Mouse (Mus musculus) NIH3T3 (cell line): Measurements from ENCODE around the gene Cttnbp2.
A peak's percentile ranks its signal among the peaks of the same experiment; 100 is the strongest.
"Not testable (repeated sequence)": the region's sequence is repeated elsewhere in the genome, so short reads cannot be mapped to it uniquely, and the experiment has no call there.

Experiments used
- DNase-seq: peaks from one replicate; pipeline ENCODE4 v3.0.0-alpha.2; 2012; ENCODE audit warnings: low read depth

The Cttnbp2 gene

DNA sequence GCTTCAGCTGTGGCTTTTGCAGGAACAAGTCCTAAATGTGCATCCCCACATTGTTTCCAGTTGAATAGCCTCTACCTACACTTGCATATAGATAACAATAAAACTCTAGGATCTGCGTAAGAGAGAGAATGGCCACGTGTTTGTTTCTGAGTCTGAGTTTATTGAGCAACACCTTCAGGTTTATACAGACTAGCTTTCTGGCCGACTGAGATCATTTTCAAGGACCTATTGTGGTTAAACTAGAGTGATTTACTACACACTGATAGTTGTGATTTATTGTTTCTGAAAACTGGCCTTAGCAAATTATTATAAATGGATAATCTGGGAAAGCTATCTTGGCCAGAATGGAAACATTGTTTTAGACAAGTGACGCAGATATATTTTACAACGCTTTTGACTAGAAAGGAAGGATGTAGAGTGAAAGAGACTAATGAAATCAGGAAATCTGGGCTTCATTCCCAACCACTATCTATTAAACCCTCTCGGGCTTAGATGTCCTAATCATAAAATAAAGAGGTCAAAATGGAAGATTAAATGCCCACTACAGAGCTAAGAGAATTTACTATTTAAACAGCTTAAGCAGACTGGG, 96.7 kb downstream of the Cttnbp2 start:
- no peak for DNase-seq

DNA sequence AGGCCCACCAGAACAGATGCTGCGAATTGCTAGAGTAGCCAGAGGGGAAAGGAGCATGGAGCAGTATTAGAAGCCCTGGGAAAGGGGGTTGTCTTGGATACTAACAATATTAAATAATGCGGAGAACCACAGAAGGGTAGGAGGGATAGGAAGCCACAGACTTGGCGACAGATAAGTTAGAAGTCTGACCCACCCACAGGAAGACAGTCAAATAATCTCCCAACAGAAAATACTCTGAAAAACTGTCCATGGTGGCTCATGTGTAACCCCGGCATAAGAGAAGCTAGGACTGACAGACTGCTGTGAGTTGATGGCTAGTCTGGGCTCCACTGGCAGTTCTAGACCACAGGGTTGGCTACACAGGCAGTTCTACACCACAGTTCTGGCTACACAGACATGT, 98.7 kb downstream of the Cttnbp2 start:
- no peak for DNase-seq

DNA sequence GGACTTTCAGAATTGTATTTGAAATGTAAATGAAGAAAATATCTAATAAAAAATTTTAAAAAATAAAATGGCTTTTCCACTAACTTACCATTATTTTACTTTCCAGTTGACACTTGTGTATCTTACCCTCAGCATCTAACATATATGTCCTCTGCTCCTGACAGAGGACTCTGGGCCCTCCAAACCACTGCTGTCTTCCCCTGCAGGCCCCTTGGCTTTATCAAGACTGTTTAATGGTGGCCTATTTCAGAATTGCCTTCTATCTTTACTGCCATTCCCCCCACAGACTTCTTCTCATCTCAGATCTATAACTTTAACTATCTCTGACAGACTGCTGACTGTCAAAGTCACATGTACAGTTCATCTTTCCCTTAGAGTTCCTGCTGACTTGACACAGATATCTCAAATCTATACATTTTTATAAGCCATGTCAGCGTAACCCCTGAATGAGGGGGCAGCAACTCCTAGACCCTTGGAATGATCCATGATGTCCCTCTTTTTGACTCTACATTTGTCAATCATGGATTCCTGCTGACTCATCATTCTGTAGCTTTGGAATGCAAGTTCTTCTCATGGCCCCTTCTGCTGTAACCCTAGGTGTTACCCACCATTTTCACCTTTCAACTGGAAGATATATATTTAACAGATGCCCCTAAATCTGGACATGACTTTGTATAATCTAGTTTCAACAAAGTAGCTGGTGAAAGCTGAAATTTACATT, 103.0 kb downstream of the Cttnbp2 start:
- DNase-seq: no peak

DNA sequence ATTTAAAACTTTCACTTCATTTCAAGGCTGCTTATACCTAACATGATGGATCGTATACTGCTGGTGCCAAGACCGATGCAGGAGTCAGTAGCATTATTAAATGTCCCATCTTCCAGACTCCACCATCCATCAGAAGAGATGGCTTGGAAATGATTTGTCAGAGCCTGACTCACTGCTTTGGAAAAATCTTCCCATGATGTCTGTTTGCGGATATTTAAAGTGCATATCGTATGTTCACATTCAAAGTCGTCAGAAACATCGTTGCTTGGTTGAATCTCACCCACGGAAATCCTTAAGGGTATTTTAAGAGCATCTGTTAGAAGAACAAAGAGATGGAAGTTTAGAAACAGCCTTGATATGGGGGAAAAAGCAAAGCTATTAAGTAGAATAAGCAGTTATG, 106.2 kb downstream of the Cttnbp2 start:
- DNase-seq: no peak

DNA sequence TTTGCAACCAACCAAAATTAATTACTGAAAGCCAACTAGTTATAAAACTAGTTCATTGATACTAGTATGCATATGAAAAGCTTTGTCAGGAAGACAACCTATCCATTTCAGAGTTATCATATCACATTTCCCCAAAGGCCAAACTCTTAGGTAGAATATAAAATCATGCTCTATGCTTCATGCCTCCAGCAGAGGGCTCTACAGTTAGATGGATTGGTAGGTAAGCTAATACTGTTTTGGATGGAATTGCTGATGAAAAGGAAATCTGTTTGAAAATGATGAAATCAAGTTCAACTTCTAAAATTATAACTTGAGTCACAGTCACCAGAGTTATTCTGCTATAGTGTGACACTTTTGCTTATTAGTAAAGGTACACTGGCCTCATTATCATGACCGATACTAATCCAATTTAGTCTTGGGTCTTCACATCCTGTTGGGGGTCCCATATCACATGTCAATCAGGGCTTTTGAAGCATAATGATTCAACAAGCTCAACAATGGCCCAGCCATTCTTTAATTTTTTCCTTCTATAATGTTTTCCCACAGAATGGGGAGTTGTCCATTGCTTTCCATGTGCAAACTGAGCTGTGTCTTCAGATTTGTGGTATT, 113.5 kb downstream of the Cttnbp2 start:
- peak; percentile 22 for DNase-seq

DNA sequence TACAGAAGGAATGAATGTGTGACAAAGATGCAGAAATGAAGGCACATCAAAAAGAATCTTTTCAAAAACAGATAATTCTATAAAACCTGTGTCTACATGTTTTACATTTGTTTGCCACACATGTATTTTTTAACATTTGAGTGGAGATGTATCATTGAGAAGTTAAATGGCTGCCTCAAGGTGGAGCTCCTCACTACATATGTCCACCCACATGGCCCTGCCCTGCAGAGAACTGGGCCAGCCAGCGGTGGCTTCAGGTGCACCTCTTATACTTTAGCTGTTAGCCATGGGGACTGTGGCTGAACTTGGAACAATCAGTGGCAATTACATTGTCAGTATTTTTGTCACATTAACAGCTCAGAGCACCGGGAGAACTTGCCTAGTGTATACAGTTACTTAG, 133.3 kb downstream of the Cttnbp2 start:
- DNase-seq: no peak

DNA sequence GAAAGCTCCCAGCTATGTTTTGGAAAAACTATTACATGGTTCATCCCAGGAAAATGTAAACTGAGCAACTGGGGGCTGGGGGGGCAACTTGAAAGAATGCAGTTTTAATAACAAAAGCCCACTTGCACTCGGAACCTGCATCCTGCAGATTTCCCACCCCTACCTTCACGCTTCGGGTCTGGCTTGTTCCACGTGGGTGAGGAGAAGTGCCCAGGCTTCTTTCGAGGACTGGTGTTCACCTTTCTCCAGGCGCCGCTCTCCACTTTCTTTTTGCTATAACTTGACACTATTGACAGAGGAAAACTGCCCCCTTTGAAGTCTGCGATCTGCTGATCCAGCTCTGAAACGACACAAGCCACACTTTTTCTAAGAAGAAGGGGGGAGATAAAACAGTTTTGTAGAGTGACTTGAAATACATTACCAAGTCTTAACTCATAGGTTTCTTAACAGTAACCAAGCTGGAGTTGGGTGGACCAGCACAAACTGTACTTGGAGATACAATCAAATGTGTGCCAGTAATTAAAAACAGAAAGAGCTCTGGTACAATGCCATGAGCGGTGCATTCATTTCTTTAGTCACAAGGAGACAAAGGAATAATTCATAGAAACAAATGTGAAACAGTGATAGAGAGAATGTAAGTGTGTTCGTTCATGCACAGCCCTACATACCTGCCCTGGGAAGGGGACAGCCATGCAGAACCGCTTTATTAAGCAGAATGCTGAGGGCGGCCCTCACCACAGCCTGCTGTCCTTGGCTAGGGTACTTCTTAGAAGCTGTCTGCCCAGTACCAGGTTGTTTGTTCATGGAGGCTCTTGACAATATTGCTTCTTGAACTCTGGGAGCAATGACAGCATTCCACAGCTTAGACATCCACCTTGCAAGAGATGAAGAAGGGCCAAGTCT, 134.1 kb downstream of the Cttnbp2 start:
- DNase-seq: no peak

DNA sequence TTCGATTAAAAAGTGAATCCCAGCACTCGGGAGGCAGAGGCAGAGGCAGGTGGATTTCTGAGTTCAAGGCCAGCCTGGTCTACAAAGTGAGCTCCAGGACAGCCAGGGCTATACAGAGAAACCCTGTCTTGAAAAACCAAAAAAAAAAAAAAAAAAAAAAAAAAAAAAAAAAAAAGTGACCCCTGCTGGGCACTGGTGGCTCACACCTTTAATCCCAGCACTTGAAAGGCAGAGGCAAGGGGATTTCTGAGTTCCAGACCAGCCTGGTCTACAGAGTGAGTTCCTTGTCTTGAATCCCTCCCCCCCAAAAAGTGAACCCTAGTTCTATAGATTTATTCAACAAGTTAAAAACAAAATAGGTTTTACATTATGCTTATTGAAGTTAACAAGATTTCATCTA, 136.9 kb downstream of the Cttnbp2 start:
- not testable (repeated sequence) for DNase-seq

DNA sequence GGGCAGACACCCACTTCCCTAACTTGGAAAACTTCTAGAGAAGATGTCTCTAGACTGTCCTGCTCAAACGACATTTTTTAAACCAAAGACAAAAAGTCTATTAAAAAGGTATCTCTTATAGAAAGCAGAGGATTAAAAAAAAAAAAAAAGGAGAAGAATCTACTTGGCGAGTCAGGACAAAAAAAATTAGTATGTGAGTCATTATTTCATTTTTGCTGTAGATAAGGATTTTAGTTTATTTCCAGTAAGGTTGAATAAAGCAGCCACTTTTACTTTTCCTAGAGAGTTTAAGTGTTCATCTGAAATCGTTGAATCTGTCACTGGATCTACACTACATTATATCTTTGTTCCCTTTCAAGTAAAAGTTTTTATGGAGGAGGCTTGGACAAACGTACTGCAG, 139.9 kb downstream of the Cttnbp2 start:
- no peak for DNase-seq

DNA sequence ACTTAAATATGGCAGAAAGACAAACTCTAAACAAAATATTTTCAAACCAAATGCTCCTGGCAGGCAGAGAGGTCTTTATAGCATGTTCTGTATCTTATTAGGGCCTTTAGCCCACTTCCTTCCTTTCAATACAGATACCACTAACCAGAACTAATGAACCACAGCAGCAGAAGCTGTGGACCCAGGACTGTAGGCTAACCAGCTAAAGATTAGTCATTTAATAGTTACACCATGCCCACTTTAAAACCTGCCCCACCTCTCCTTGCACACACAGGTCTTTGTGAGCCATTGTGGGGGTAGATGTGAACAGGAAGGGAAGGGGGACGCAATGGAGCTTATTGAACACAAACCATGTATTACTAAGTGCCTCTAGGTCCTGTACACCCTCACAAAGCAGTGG, 141.0 kb downstream of the Cttnbp2 start:
- no peak for DNase-seq

DNA sequence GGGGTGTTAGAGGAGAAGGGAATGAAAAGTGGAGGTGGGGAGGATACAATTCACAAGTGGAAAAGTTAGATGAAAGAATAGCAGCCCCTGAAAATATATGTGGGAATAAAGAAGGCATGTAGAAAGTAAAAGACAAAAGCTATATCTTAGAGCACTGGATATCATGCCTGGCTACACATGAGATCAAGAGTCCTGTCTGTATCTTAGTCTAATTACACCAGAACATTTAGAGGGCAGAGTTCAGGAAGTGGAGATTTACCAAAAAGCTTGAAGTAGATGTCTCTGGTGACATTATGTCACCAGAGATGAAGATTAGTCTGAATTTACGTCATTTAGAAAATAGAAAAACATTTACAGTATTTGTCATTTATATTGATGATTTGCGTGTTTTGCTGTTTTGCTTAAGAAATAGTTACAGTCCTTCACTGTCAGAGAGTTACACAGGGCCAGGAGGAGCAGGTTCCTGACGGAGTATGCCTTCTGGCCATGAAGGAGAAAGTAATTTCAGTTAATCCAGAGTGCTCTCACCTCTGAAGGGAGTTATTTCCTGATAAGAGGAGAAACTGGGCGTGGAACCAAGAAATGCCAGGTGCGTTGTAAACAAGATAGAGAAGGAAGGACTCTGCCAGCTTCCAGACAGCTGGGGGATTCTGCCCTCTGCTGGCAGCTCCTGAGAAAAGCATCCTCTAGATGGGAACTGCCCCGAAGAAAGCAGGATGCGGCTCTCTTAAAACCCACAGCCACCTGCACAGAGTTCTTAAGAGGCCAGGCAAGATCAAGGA, 142.0 kb downstream of the Cttnbp2 start:
- DNase-seq: peak; percentile 69

DNA sequence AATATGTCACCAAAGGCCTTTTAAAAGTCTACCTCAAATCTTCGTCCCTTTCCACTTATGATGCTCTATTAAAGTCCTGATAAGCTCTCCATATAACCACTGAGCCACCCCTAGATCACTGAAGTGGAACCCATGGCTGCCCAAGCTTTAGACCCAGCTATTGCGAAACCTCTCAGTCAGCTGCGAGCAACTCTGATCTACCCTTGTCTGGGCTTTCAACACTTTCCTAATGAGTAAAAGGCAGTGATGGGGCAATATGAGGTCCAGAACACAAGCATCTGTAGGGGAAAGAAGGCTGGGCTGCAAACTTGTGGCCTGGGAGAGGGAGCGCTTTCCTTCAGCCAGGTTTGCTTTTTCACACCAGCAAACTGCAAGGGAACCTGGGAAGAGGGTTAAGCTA, 144.9 kb downstream of the Cttnbp2 start:
- no peak for DNase-seq

DNA sequence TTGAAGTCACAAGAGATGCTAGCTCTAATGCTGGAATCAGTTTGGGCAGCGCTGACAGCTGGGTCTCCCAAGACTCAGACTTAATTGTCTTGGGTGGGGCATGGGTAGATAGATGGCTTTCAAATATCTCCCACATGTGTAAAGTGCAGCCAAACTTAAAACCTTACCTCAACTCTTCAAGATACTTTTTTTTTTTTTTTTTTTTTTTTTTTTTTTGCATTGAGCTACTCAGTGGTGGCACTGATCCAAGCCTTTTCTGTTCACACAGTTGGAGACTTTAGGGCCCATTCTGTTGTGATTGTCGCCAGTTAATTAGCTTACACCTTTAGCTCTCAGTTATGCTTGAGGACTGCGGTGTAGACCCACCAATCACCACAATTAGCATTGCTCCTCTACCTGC, 145.6 kb downstream of the Cttnbp2 start:
- no peak for DNase-seq

DNA sequence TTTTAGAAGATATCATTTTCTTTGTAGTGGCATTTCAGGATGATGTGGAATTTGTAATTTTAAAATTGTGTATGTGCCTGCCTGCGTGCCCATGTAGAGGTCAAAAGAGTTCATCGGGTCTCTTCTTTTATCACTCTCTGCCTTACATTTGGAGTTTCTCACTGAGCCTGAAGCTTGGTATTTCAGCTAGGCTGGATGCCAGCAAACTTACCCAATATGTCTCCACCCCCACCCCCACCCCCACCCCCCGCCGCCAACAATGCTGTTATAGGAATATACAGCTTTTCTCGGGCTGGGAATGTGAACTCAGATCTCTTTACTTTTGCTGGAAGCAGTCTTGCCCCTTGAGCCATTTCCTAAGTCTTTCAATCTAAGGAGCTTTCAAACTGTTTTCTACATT, 152.4 kb downstream of the Cttnbp2 start:
- DNase-seq: no peak

DNA sequence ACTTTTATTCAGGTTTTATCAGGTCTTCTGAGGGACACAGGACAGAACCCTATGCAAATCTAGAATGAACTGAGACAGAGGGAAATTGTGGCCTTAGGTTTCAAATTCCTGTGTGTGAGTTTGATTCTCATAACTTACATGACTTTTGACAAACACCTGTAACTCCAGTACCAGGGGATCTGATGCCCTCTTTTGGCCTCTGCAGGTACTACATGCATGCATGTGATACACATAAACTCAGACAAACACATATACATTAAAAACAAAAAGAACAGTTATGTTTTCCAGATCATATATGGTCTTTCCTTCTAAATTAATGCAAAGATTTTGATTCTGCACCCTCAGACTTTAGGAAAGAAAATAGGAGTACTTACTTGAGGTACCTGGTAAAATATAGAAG, 153.7 kb downstream of the Cttnbp2 start:
- no peak for DNase-seq

DNA sequence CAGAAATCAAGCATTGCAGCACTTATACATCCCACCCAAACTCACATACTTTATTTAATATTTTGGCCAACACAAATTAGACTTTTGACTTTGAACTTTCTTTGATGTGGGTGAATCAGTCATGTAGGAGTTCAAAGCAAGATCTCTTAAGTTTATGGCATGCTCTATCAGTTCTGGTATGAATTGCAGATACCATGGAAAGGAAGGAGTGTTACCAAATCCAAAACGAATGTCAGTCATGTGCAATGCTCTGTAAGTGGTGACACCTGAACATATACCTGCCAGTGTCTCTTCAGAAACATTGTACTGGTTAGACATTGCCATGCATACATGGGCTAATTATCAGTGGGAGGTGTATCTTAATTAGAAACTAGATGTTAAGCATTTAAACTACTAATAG, 154.5 kb downstream of the Cttnbp2 start:
- DNase-seq: no peak

DNA sequence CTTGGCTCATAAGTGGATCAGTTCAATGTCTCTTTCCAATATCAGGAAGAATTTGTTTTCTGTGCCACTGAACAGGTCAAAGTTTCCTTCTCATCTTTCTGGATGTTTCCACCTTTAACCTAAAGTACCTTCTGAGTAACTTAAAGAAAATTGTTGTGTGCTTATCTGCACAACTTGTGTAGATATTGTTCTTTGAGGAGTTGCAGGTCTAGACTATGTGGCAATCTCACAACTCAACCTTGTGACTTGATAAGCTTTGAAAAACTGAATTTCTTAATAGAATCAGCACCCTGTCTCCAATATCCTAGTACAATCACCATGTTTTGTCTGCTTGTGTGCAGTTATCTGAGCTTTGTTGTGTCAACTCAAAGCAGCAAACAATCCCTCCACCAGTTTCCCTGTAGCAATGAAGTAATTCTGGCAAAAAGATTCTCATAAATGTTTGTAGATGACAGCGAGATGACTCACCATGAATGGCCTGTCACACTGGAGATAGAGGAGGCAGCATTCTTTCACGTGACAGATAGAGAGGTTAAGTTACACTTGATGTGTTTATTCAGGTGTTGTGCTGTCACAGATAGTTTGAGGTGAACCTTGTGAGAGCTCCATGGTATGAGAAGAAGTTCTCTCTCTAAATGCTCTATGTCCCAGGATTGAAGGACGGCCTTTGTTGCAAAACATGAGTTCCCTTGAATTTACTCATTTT, 165.3 kb downstream of the Cttnbp2 start:
- no peak for DNase-seq

DNA sequence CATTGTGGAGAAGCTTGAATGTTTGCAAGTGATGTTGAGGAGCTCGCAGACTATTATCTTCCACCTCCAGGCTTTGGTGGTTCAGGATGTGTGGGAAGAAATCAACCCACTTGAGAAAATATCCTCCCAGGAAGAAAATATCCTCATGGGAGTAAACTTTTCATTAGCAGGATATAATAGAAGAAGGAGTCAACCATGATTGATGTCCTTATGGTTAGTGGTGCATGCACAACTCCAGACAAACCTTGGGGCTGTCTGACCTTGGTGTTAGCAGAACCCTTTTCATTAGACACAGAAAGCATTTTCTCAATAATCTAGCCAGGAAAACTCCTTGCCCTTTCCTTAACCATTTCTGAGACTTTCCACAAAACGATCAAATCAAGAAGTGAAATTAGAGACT, 170.4 kb downstream of the Cttnbp2 start:
- DNase-seq: no peak

DNA sequence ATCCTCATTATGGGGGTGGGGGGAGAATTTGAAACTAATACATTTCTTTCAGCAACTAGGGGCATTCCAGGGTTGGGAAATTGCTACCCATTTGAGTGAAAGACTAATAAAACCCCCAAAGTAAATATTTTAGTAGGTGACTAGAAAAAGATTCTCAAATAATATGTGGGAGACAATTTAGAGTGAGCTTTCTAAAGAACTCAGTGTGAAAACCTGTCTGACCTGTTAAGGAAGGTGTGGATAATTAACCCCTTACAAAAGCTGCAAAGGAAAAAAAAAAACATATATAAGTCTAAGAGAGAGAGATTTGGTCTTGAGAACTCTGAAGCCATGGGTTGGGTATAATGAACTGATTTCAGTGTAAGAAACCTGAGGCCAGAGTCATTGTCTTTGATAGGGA, 176.3 kb downstream of the Cttnbp2 start:
- DNase-seq: no peak

DNA sequence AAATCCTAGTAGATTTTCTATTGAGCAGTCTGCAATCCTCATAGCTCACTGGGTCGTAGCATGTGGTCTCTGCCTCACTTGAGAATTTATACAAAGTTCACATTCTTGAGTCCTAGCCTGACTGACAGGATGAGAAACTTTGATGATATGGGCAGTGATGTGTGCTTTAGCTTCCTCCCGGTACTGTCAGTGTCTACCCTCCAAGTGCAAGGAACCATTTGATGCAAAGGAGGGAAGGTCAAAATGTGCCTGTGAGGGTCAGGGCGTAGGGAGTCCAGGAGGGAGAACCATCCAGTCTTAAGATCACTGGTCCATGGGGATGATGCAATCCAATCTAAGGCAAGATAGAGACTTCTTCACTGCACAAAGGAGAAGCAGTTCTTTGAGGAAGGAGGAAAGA, 179.2 kb downstream of the Cttnbp2 start:
- DNase-seq: no peak

DNA sequence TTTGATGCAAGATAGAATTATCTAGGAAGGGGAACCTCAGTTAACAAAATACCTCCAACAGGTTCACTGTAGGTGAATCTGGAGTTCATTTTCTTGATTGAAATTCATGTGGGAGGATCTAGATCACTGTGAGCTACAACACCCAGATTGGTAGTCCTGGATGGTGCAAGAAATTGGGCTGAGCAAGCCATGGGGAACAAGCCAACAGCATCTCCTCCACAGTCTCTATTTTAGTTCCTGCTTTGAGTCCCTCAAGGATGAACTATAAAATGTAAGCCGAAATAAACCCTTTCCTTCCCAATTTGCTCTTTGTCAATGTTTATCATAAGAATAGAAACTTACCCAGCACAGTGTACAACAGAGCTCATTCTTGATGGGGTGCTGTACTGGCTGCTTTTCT, 191.7 kb downstream of the Cttnbp2 start:
- DNase-seq: no peak
